Mouse (Mus musculus): ENCODE measurements at regions not wholly inside any gene's neighbourhood (a gene's known extent, or its start where the extent isn't known, plus 50 kb on each side); places are given as distances from the start of the nearest gene placed in this dataset.
"Not testable (repeated sequence)": the region's sequence is repeated elsewhere in the genome, so short reads cannot be mapped to it uniquely, and the experiment has no call there.

- 34% methylated on average over 2 of the region's 2 CpGs for WGBS
- Histone ChIP-seq H3K27me3 (no peaks in the 10 kb centered on the region), H3K4me1 (no peaks in the 10 kb centered on the region), H3K4me3 (no peak overlapping the region), H3K27ac (replicated peaks) (no peak overlapping the region), H3K9me3 (no peaks in the 10 kb centered on the region), H3K4me2 (replicated peaks) (no peak overlapping the region), H3K36me3 (no peaks in the 10 kb centered on the region), H3K9ac (replicated peaks) (no peak overlapping the region)
- ATAC-seq (ENCODE audit: low FRiP score, low read depth), result 0 out of 2 replicates have a peak, but pooled peaks have one; percentile 27
Observed at GRCm38 (mm10) chr4:49958275-49958674, 112.7 kb upstream of the Grin3a start.

- H3K4me2 ChIP-seq (replicated peaks), result no peak overlapping the region
- H3K9ac ChIP-seq (replicated peaks), result no peak overlapping the region
- H3K4me3 ChIP-seq, result no peak overlapping the region
- H3K4me1 ChIP-seq, result no peaks in the 10 kb centered on the region
- WGBS, result 49% methylated on average over 2 of the region's 2 CpGs
- no peak for ATAC-seq (ENCODE audit: low FRiP score, low read depth)
- no peaks in the 10 kb centered on the region for H3K36me3 ChIP-seq
- no peak overlapping the region for H3K27ac ChIP-seq (replicated peaks)
- H3K9me3 ChIP-seq, result no peaks in the 10 kb centered on the region
- no peaks in the 10 kb centered on the region for H3K27me3 ChIP-seq
Observed at GRCm38 (mm10) chr4:49956855-49957254, 111.3 kb upstream of the Grin3a start.

GRCm38 (mm10) chr4:49946306-49946705, 100.8 kb upstream of the Grin3a start:
- no peak overlapping the region for H3K27ac ChIP-seq (replicated peaks)
- H3K4me2 ChIP-seq (replicated peaks), result no peak overlapping the region
- no peak for ATAC-seq (ENCODE audit: low FRiP score, low read depth)
- WGBS, result 83% methylated on average over 7 of the region's 7 CpGs
- H3K4me3 ChIP-seq, result no peak overlapping the region
- no peaks in the 10 kb centered on the region for H3K9me3 ChIP-seq
- no peaks in the 10 kb centered on the region for H3K36me3 ChIP-seq
- no peaks in the 10 kb centered on the region for H3K4me1 ChIP-seq
- H3K27me3 ChIP-seq, result no peaks in the 10 kb centered on the region
- no peak overlapping the region for H3K9ac ChIP-seq (replicated peaks)

GRCm38 (mm10) chr4:49937471-49937870, 91.9 kb upstream of the Grin3a start:
- Histone ChIP-seq H3K36me3 (no peaks in the 10 kb centered on the region), H3K4me3 (no peak overlapping the region), H3K27ac (replicated peaks) (no peak overlapping the region), H3K4me2 (replicated peaks) (no peak overlapping the region), H3K9me3 (no peaks in the 10 kb centered on the region), H3K27me3 (no peaks in the 10 kb centered on the region), H3K4me1 (no peaks in the 10 kb centered on the region), H3K9ac (replicated peaks) (no peak overlapping the region)
- 92% methylated on average over 1 of the region's 1 CpGs for WGBS
- no peak for ATAC-seq (ENCODE audit: low FRiP score, low read depth)

- not testable (repeated sequence) for H3K36me3 ChIP-seq; H3K27ac ChIP-seq (replicated peaks); H3K4me3 ChIP-seq; H3K4me2 ChIP-seq (replicated peaks); H3K4me1 ChIP-seq; H3K9ac ChIP-seq (replicated peaks); ATAC-seq (ENCODE audit: low FRiP score, low read depth); H3K9me3 ChIP-seq; H3K27me3 ChIP-seq
Observed at GRCm38 (mm10) chr4:49929636-49930035, 84.1 kb upstream of the Grin3a start.

GRCm38 (mm10) chr4:49927045-49927444, 81.5 kb upstream of the Grin3a start:
- no peaks in the 10 kb centered on the region for H3K4me1 ChIP-seq
- no peak for ATAC-seq (ENCODE audit: low FRiP score, low read depth)
- no peak overlapping the region for H3K9ac ChIP-seq (replicated peaks)
- H3K9me3 ChIP-seq, result no peaks in the 10 kb centered on the region
- H3K27me3 ChIP-seq, result no peaks in the 10 kb centered on the region
- H3K27ac ChIP-seq (replicated peaks), result no peak overlapping the region
- WGBS, result 82% methylated on average over 1 of the region's 1 CpGs
- H3K36me3 ChIP-seq, result no peaks in the 10 kb centered on the region
- H3K4me3 ChIP-seq, result no peak overlapping the region
- no peak overlapping the region for H3K4me2 ChIP-seq (replicated peaks)

- no peak overlapping the region for H3K4me2 ChIP-seq (replicated peaks)
- no peaks in the 10 kb centered on the region for H3K27me3 ChIP-seq
- H3K4me1 ChIP-seq, result no peaks in the 10 kb centered on the region
- 90% methylated on average over 2 of the region's 2 CpGs for WGBS
- H3K4me3 ChIP-seq, result no peak overlapping the region
- ATAC-seq (ENCODE audit: low FRiP score, low read depth), result no peak
- H3K27ac ChIP-seq (replicated peaks), result no peak overlapping the region
- H3K36me3 ChIP-seq, result no peaks in the 10 kb centered on the region
- no peaks in the 10 kb centered on the region for H3K9me3 ChIP-seq
- H3K9ac ChIP-seq (replicated peaks), result no peak overlapping the region
Observed at GRCm38 (mm10) chr4:49914221-49914620, 68.7 kb upstream of the Grin3a start.

GRCm38 (mm10) chr4:49913636-49914035, 68.1 kb upstream of the Grin3a start:
- Histone ChIP-seq H3K27ac (replicated peaks) (no peak overlapping the region), H3K27me3 (no peaks in the 10 kb centered on the region), H3K4me2 (replicated peaks) (no peak overlapping the region), H3K4me1 (no peaks in the 10 kb centered on the region), H3K36me3 (no peaks in the 10 kb centered on the region), H3K9ac (replicated peaks) (no peak overlapping the region), H3K4me3 (no peak overlapping the region), H3K9me3 (no peaks in the 10 kb centered on the region)
- ATAC-seq (ENCODE audit: low FRiP score, low read depth), result no peak
- 74% methylated on average over 2 of the region's 2 CpGs for WGBS
